ENCODE assay signal across 8 mouse cellular contexts in genomic region chr5:30959198-30959854, GRCm38 (mm10). TPM values are rescaled to one million over a fixed set of nuclear protein-coding genes. Genes with fewer than 3 reads are reported as not detected.
DNase-seq lines count a peak whose midpoint lies in the region; ATAC-seq lines count a peak whose summit lies in the region.

No protein-coding gene starts in this region.

- H3K36me3 ChIP-seq in heart, embryonic 16.5 days (ENCODE audit: control insufficient read depth, insufficient read depth) = peaks cover 24% of the 10 kb centered on the region
- H3K36me3 ChIP-seq in embryonic facial prominence, embryonic 12.5 days = peaks cover 34% of the 10 kb centered on the region
- H3K36me3 ChIP-seq in midbrain, embryonic 10.5 days = peaks cover 38% of the 10 kb centered on the region

- 29% methylated on average over 19 of the region's 19 CpGs for WGBS in heart, embryonic 16.5 days
- WGBS in embryonic facial prominence, embryonic 12.5 days = 27% methylated on average over 19 of the region's 19 CpGs
- 44% methylated on average over 19 of the region's 19 CpGs for WGBS in midbrain, embryonic 10.5 days

- H3K27me3 ChIP-seq in heart, embryonic 16.5 days (ENCODE audit: control insufficient read depth, insufficient read depth, low read length) = no peaks in the 10 kb centered on the region
- H3K27me3 ChIP-seq in embryonic facial prominence, embryonic 12.5 days = no peaks in the 10 kb centered on the region
- peaks cover 22% of the 10 kb centered on the region for H3K27me3 ChIP-seq in midbrain, embryonic 10.5 days (ENCODE audit: low read depth, poor library complexity, severe bottlenecking)

- peaks cover 19% of the 10 kb centered on the region for H3K4me1 ChIP-seq in heart, embryonic 16.5 days (ENCODE audit: control insufficient read depth, insufficient read depth, low read length)
- peaks cover 20% of the 10 kb centered on the region for H3K4me1 ChIP-seq in embryonic facial prominence, embryonic 12.5 days
- peaks cover 23% of the 10 kb centered on the region for H3K4me1 ChIP-seq in midbrain, embryonic 10.5 days

- peak overlapping the region; percentile 91 for H3K27ac ChIP-seq in heart, embryonic 16.5 days (ENCODE audit: low read length)
- H3K27ac ChIP-seq in embryonic facial prominence, embryonic 12.5 days = peak overlapping the region; percentile 91
- H3K27ac ChIP-seq in midbrain, embryonic 10.5 days (replicated peaks) = peak overlapping the region; percentile 90

- H3K9ac ChIP-seq in heart, embryonic 16.5 days (ENCODE audit: low read length) = peak overlapping the region; percentile 92
- H3K9ac ChIP-seq in embryonic facial prominence, embryonic 12.5 days = peak overlapping the region; percentile 93

- no peak for DNase-seq in heart, adult 8-10 months (ENCODE audit: low spot score)
- DNase-seq in kidney, adult 18-20 months = peak; percentile 66
- DNase-seq in midbrain, embryonic 10.5 days (ENCODE audit: low spot score) = no peak
- no peak for DNase-seq in ovary, postnatal 10 days (ENCODE audit: low spot score)
- no peak for DNase-seq in right cerebral cortex, postnatal 36 days (ENCODE audit: low spot score in 2 of 2)
- DNase-seq in frontal cortex, postnatal 14 days (ENCODE audit: low spot score in 2 of 2) = no peak

- peak overlapping the region; percentile 91 for H3K4me2 ChIP-seq in heart, embryonic 16.5 days (ENCODE audit: low read depth, low read length)
- H3K4me2 ChIP-seq in embryonic facial prominence, embryonic 12.5 days (replicated peaks) = peak overlapping the region; percentile 78

- ATAC-seq in heart, embryonic 16.5 days (replicated peaks; ENCODE audit: extremely low read depth, insufficient read depth, low FRiP score) = no peak
- ATAC-seq in embryonic facial prominence, embryonic 12.5 days (ENCODE audit: insufficient number of reproducible peaks, insufficient read depth, low FRiP score, low TSS enrichment) = no peak

- H3K4me3 ChIP-seq in heart, embryonic 16.5 days (ENCODE audit: low read length) = peak overlapping the region; percentile 85
- peak overlapping the region; percentile 82 for H3K4me3 ChIP-seq in embryonic facial prominence, embryonic 12.5 days
- peak overlapping the region; percentile 91 for H3K4me3 ChIP-seq in midbrain, embryonic 10.5 days

- H3K9me3 ChIP-seq in heart, embryonic 16.5 days (replicated peaks; ENCODE audit: control insufficient read depth, low read length) = 0 out of 2 replicates have a peak, but pooled peaks cover 3% of the 10 kb centered on the region
- no peaks in the 10 kb centered on the region for H3K9me3 ChIP-seq in embryonic facial prominence, embryonic 12.5 days
- no peaks in the 10 kb centered on the region for H3K9me3 ChIP-seq in midbrain, embryonic 10.5 days (replicated peaks)

RNA-seq across cellular contexts. Expression of gene Preb, which starts 0.8 kb away (rescaled TPM):
- polyA plus RNA-seq in heart, embryonic 16.5 days (2015; fragmentation: Nextera tagmentation; extraction: Ambion mirVana) = 95.9 and 96.5 TPM in 2 replicates
- 10 to 100 TPM; 82.1 to 97.6 (median 89.6) TPM for total RNA-seq in heart, adult 8-10 months (2022)
- polyA plus RNA-seq in embryonic facial prominence, embryonic 12.5 days (2016; fragmentation: Nextera tagmentation; extraction: Ambion mirVana) = 129 and 133 TPM in 2 replicates
- polyA plus RNA-seq in midbrain, embryonic 10.5 days (2016; fragmentation: Nextera tagmentation; extraction: Ambion mirVana) = 138 and 149 TPM in 2 replicates

RNA-seq across cellular contexts. Expression of gene Tcf23, which starts 9.1 kb away (rescaled TPM):
- polyA plus RNA-seq in heart, embryonic 16.5 days (2015; fragmentation: Nextera tagmentation; extraction: Ambion mirVana) = 0.09 and 0.24 TPM in 2 replicates
- total RNA-seq in heart, adult 8-10 months (2022) = 1 to 10 TPM in 1 of 4 experiments, under 1 TPM in 3; 0.85 to 1.9 (median 0.91) TPM
- not detected in 2 replicates for polyA plus RNA-seq in embryonic facial prominence, embryonic 12.5 days (2016; fragmentation: Nextera tagmentation; extraction: Ambion mirVana)
- polyA plus RNA-seq in midbrain, embryonic 10.5 days (2016; fragmentation: Nextera tagmentation; extraction: Ambion mirVana) = 0.02 TPM in 1 of 2 replicates, not detected in the other

RNA-seq across cellular contexts. Expression of gene Cgref1, which starts 13.9 kb away (rescaled TPM):
- polyA plus RNA-seq in heart, embryonic 16.5 days (2015; fragmentation: Nextera tagmentation; extraction: Ambion mirVana) = 2.6 and 2.7 TPM in 2 replicates
- under 1 TPM; 0.37 to 0.97 (median 0.60) TPM for total RNA-seq in heart, adult 8-10 months (2022)
- polyA plus RNA-seq in embryonic facial prominence, embryonic 12.5 days (2016; fragmentation: Nextera tagmentation; extraction: Ambion mirVana) = 4.5 and 5.7 TPM in 2 replicates
- polyA plus RNA-seq in midbrain, embryonic 10.5 days (2016; fragmentation: Nextera tagmentation; extraction: Ambion mirVana) = 4.9 and 5.8 TPM in 2 replicates

RNA-seq across cellular contexts. Expression of gene Khk, which starts 38.1 kb away (rescaled TPM):
- 12.9 and 15.0 TPM in 2 replicates for polyA plus RNA-seq in heart, embryonic 16.5 days (2015; fragmentation: Nextera tagmentation; extraction: Ambion mirVana)
- total RNA-seq in heart, adult 8-10 months (2022) = 10 to 100 TPM; 23.8 to 31.8 (median 26.6) TPM
- polyA plus RNA-seq in embryonic facial prominence, embryonic 12.5 days (2016; fragmentation: Nextera tagmentation; extraction: Ambion mirVana) = 13.7 and 14.2 TPM in 2 replicates
- 7.5 and 9.7 TPM in 2 replicates for polyA plus RNA-seq in midbrain, embryonic 10.5 days (2016; fragmentation: Nextera tagmentation; extraction: Ambion mirVana)

RNA-seq across cellular contexts. Expression of gene Emilin1, which starts 46.1 kb away (rescaled TPM):
- 145 and 157 TPM in 2 replicates for polyA plus RNA-seq in heart, embryonic 16.5 days (2015; fragmentation: Nextera tagmentation; extraction: Ambion mirVana)
- total RNA-seq in heart, adult 8-10 months (2022) = 10 to 100 TPM; 13.9 to 16.6 (median 16.0) TPM
- polyA plus RNA-seq in embryonic facial prominence, embryonic 12.5 days (2016; fragmentation: Nextera tagmentation; extraction: Ambion mirVana) = 248 and 252 TPM in 2 replicates
- polyA plus RNA-seq in midbrain, embryonic 10.5 days (2016; fragmentation: Nextera tagmentation; extraction: Ambion mirVana) = 61.8 and 67.4 TPM in 2 replicates
